ENCODE assay signal across 14 mouse cellular contexts in genomic region chr5:133167001-133167461, GRCm38 (mm10).
A peak's percentile ranks its signal among the peaks of the same experiment; 100 is the strongest.
DNase-seq lines count a peak whose midpoint lies in the region; ATAC-seq and TF ChIP-seq lines count a peak whose summit lies in the region.
"Had no signal": no experiment of that assay in that cellular context is flagged by ENCODE, and none has a peak within 500 bp of the region (broad histone marks: within the 10 kb centered on the region; RNA-seq: fewer than 3 reads in every experiment).

No protein-coding gene starts in this region.

- H3K27ac ChIP-seq in hindbrain, embryonic 14.5 days: no peak overlapping the region
- no peak overlapping the region for H3K27ac ChIP-seq in hindbrain, embryonic 10.5 days
- H3K27ac ChIP-seq in stomach, embryonic 14.5 days (ENCODE audit: low read length): peak overlapping the region; percentile 6; the same call in 1 of the 2 replicates
- H3K27ac ChIP-seq in stomach, postnatal 0 days (replicated peaks): no peak overlapping the region
- peak overlapping the region; percentile 78 for H3K27ac ChIP-seq in limb, embryonic 10.5 days
- H3K27ac ChIP-seq: heart, embryonic 15.5 days; hindbrain, embryonic 15.5 days; liver, embryonic 15.5 days had no signal

- peaks cover 7% of the 10 kb centered on the region; the same call in 1 of the 2 replicates for H3K4me1 ChIP-seq in hindbrain, embryonic 14.5 days (replicated peaks; ENCODE audit: control insufficient read depth, insufficient read depth, low read length)
- peaks cover 25% of the 10 kb centered on the region for H3K4me1 ChIP-seq in hindbrain, embryonic 10.5 days (replicated peaks)
- H3K4me1 ChIP-seq in stomach, embryonic 14.5 days (ENCODE audit: control insufficient read depth, insufficient read depth, low read length): peaks cover 14% of the 10 kb centered on the region
- no peaks in the 10 kb centered on the region for H3K4me1 ChIP-seq in stomach, postnatal 0 days (replicated peaks; ENCODE audit: control insufficient read depth, insufficient read depth)
- peaks cover 42% of the 10 kb centered on the region for H3K4me1 ChIP-seq in limb, embryonic 10.5 days
- H3K4me1 ChIP-seq: heart, embryonic 15.5 days; liver, embryonic 15.5 days had no signal

- TF ChIP-seq EP300 in stomach, postnatal 0 days (optimal IDR thresholded peaks at IDR 0.05): no peak

- no peaks in the 10 kb centered on the region for H3K9me3 ChIP-seq in hindbrain, embryonic 14.5 days (ENCODE audit: control insufficient read depth, low read length)
- H3K9me3 ChIP-seq in hindbrain, embryonic 10.5 days: no peaks in the 10 kb centered on the region
- H3K9me3 ChIP-seq in stomach, embryonic 14.5 days (ENCODE audit: control insufficient read depth, low read depth, low read length): no peaks in the 10 kb centered on the region
- H3K9me3 ChIP-seq in stomach, postnatal 0 days (ENCODE audit: control insufficient read depth, low read length): no peaks in the 10 kb centered on the region
- no peaks in the 10 kb centered on the region for H3K9me3 ChIP-seq in limb, embryonic 10.5 days (replicated peaks)
- H3K9me3 ChIP-seq: heart, embryonic 15.5 days; hindbrain, embryonic 15.5 days; liver, embryonic 15.5 days had no signal

- no peak for TF ChIP-seq CTCF in stomach, postnatal 0 days (IDR thresholded peaks at IDR 0.05; ENCODE audit: low read depth)

- WGBS in hindbrain, embryonic 14.5 days: 40% methylated on average over 5 of the region's 5 CpGs
- WGBS in hindbrain, embryonic 10.5 days: 49% methylated on average over 5 of the region's 5 CpGs
- 8% methylated on average over 5 of the region's 5 CpGs for WGBS in stomach, embryonic 14.5 days
- 14% methylated on average over 5 of the region's 5 CpGs for WGBS in stomach, postnatal 0 days
- 11% methylated on average over 5 of the region's 5 CpGs for WGBS in limb, embryonic 10.5 days

- no peak for ATAC-seq in hindbrain, embryonic 14.5 days (ENCODE audit: low FRiP score)
- peak; percentile 18; the same call in 1 of the 2 replicates for ATAC-seq in stomach, embryonic 14.5 days (ENCODE audit: insufficient number of reproducible peaks, insufficient read depth, low FRiP score, low read depth)
- no peak for ATAC-seq in stomach, postnatal 0 days (ENCODE audit: low FRiP score, low TSS enrichment)

- H3K27me3 ChIP-seq in hindbrain, embryonic 14.5 days (ENCODE audit: control insufficient read depth, insufficient read depth, low read length): no peaks in the 10 kb centered on the region
- H3K27me3 ChIP-seq in hindbrain, embryonic 10.5 days (ENCODE audit: insufficient read depth, poor library complexity, severe bottlenecking): no peaks in the 10 kb centered on the region
- H3K27me3 ChIP-seq in stomach, embryonic 14.5 days (ENCODE audit: control insufficient read depth, insufficient read depth, low read length): no peaks in the 10 kb centered on the region
- H3K27me3 ChIP-seq in stomach, postnatal 0 days (ENCODE audit: control insufficient read depth, insufficient read depth, low read length): no peaks in the 10 kb centered on the region
- H3K27me3 ChIP-seq in limb, embryonic 10.5 days (ENCODE audit: low read depth, poor library complexity, severe bottlenecking): no peaks in the 10 kb centered on the region
- H3K27me3 ChIP-seq: CH12.LX; heart, embryonic 15.5 days; hindbrain, embryonic 15.5 days; liver, embryonic 15.5 days had no signal

- no peak overlapping the region for H3K9ac ChIP-seq in hindbrain, embryonic 14.5 days
- H3K9ac ChIP-seq in stomach, embryonic 14.5 days (replicated peaks; ENCODE audit: low read depth, low read length): no peak overlapping the region
- no peak overlapping the region for H3K9ac ChIP-seq in stomach, postnatal 0 days (ENCODE audit: low read length)
- H3K9ac ChIP-seq: heart, embryonic 15.5 days; hindbrain, embryonic 15.5 days; liver, embryonic 15.5 days had no signal

- no peak overlapping the region for H3K4me3 ChIP-seq in hindbrain, embryonic 14.5 days (replicated peaks; ENCODE audit: low read length)
- H3K4me3 ChIP-seq in hindbrain, embryonic 10.5 days: no peak overlapping the region
- no peak overlapping the region for H3K4me3 ChIP-seq in stomach, embryonic 14.5 days (ENCODE audit: low read depth, low read length)
- no peak overlapping the region for H3K4me3 ChIP-seq in stomach, postnatal 0 days (ENCODE audit: low read depth, low read length)
- no peak overlapping the region for H3K4me3 ChIP-seq in limb, embryonic 10.5 days
- H3K4me3 ChIP-seq: heart, embryonic 15.5 days; hindbrain, embryonic 15.5 days; liver, embryonic 15.5 days had no signal

- peak; percentile 24 for DNase-seq in hindbrain, embryonic 14.5 days (ENCODE audit: low spot score)
- no peak for DNase-seq in hindbrain, embryonic 10.5 days (ENCODE audit: low spot score)
- DNase-seq in stomach, postnatal 0 days (ENCODE audit: low spot score): no peak
- peak; percentile 43 for DNase-seq in limb, embryonic 10.5 days (ENCODE audit: low spot score)
- DNase-seq in right cerebral cortex, adult 18-20 months: no peak
- DNase-seq in testis, postnatal 14 days (ENCODE audit: low spot score): no peak
- DNase-seq: cerebellum, postnatal 25 days; layer of hippocampus, postnatal 36 days; thymus, postnatal 4 days had no signal

- H3K4me2 ChIP-seq in hindbrain, embryonic 14.5 days (replicated peaks): no peak overlapping the region
- H3K4me2 ChIP-seq in stomach, embryonic 14.5 days (replicated peaks; ENCODE audit: low read depth, low read length): no peak overlapping the region
- no peak overlapping the region for H3K4me2 ChIP-seq in stomach, postnatal 0 days (replicated peaks; ENCODE audit: low read depth)
- H3K4me2 ChIP-seq: heart, embryonic 15.5 days; hindbrain, embryonic 15.5 days; liver, embryonic 15.5 days had no signal

- H3K36me3 ChIP-seq in hindbrain, embryonic 14.5 days (replicated peaks; ENCODE audit: control insufficient read depth, insufficient read depth): no peaks in the 10 kb centered on the region
- no peaks in the 10 kb centered on the region for H3K36me3 ChIP-seq in hindbrain, embryonic 10.5 days
- H3K36me3 ChIP-seq in stomach, embryonic 14.5 days (ENCODE audit: control insufficient read depth, insufficient read depth, low read length): no peaks in the 10 kb centered on the region
- H3K36me3 ChIP-seq in stomach, postnatal 0 days (ENCODE audit: control insufficient read depth, insufficient read depth, low read length): no peaks in the 10 kb centered on the region
- H3K36me3 ChIP-seq in limb, embryonic 10.5 days: no peaks in the 10 kb centered on the region
- H3K36me3 ChIP-seq: heart, embryonic 15.5 days; hindbrain, embryonic 15.5 days; liver, embryonic 15.5 days had no signal

Comparison
In these comparisons a context has a peak if more than half of its experiments do, and no peak if none do; other contexts are left out.
1. DNase-seq: peak in hindbrain, embryonic 14.5 days (single experiment) and limb, embryonic 10.5 days (single experiment); none in hindbrain, embryonic 10.5 days (single experiment), stomach, postnatal 0 days (single experiment), right cerebral cortex, adult 18-20 months (single experiment) and testis, postnatal 14 days (single experiment).
2. H3K27ac ChIP-seq: peak in stomach, embryonic 14.5 days (single experiment) and limb, embryonic 10.5 days (single experiment); none in hindbrain, embryonic 14.5 days (single experiment), hindbrain, embryonic 10.5 days (single experiment) and stomach, postnatal 0 days (single experiment).